Mouse (Mus musculus): ENCODE data around the gene Mfap3. TPM values are rescaled to one million over a fixed set of nuclear protein-coding genes. Genes with fewer than 3 reads are reported as not detected.

The Mfap3 gene
- polyA plus RNA-seq, 1 experiment from 2014 or later, result 50.7 TPM

- no peak for DNase-seq (ENCODE audit: low spot score)
- no peaks in the 10 kb centered on the region for H3K36me3 ChIP-seq (replicated peaks)
- H3K4me1 ChIP-seq, result peaks cover 24% of the 10 kb centered on the region
- 91% methylated on average over 3 of the region's 3 CpGs for WGBS
- H3K27me3 ChIP-seq (replicated peaks; ENCODE audit: low read depth, poor library complexity, severe bottlenecking), result peaks cover 7% of the 10 kb centered on the region
- no peak overlapping the region for H3K4me3 ChIP-seq
- peaks cover 11% of the 10 kb centered on the region for H3K9me3 ChIP-seq
- H3K27ac ChIP-seq (replicated peaks), result no peak overlapping the region
Measured at GRCm38 (mm10) chr11:57571035-57571434, 52.6 kb downstream of the Mfap3 start.

- Histone ChIP-seq H3K9me3 (peaks cover 11% of the 10 kb centered on the region), H3K4me3 (no peak overlapping the region), H3K27me3 (replicated peaks; ENCODE audit: low read depth, poor library complexity, severe bottlenecking) (no peaks in the 10 kb centered on the region), H3K27ac (replicated peaks) (no peak overlapping the region), H3K36me3 (replicated peaks) (no peaks in the 10 kb centered on the region), H3K4me1 (peaks cover 14% of the 10 kb centered on the region)
- WGBS, result 51% methylated on average over 14 of the region's 14 CpGs
- no peak for DNase-seq (ENCODE audit: low spot score)
Measured at GRCm38 (mm10) chr11:57573686-57574274, 55.3 kb downstream of the Mfap3 start.

GRCm38 (mm10) chr11:57576871-57577515 is 58.5 kb downstream of the Mfap3 start:
- DNase-seq (ENCODE audit: low spot score), result no peak
- H3K27ac ChIP-seq (replicated peaks), result no peak overlapping the region
- WGBS, result 88% methylated on average over 6 of the region's 6 CpGs
- no peaks in the 10 kb centered on the region for H3K9me3 ChIP-seq
- no peaks in the 10 kb centered on the region for H3K27me3 ChIP-seq (replicated peaks; ENCODE audit: low read depth, poor library complexity, severe bottlenecking)
- H3K4me1 ChIP-seq, result peaks cover 14% of the 10 kb centered on the region
- no peak overlapping the region for H3K4me3 ChIP-seq
- no peaks in the 10 kb centered on the region for H3K36me3 ChIP-seq (replicated peaks)

- Histone ChIP-seq H3K36me3 (replicated peaks) (no peaks in the 10 kb centered on the region), H3K27me3 (replicated peaks; ENCODE audit: low read depth, poor library complexity, severe bottlenecking) (no peaks in the 10 kb centered on the region; the same call in 1 of the 2 replicates), H3K4me3 (no peak overlapping the region), H3K27ac (replicated peaks) (peak overlapping the region; percentile 69), H3K4me1 (peaks cover 29% of the 10 kb centered on the region), H3K9me3 (no peaks in the 10 kb centered on the region)
- DNase-seq (ENCODE audit: low spot score), result peak; percentile 36
- 20% methylated on average over 10 of the region's 10 CpGs for WGBS
Measured at GRCm38 (mm10) chr11:57582818-57583635, 64.6 kb downstream of the Mfap3 start.

Other genes starting within 250 kb of the Mfap3 start
- 68.0 and 73.6 TPM in 2 replicates for gene Fam114a2, start within 50 bp of the Mfap3 start, polyA plus RNA-seq (2016; fragmentation: Nextera tagmentation; extraction: Ambion mirVana)
- 18.8 and 20.1 TPM in 2 replicates for gene Galnt10, start 126.8 kb downstream of the Mfap3 start, polyA plus RNA-seq (2016; fragmentation: Nextera tagmentation; extraction: Ambion mirVana)

All from embryonic facial prominence, embryonic 10.5 days (tissue).